Mouse (Mus musculus) right cerebral cortex, postnatal 4 days (tissue): ENCODE results near the gene Hoxb3.

Experiments
- DNase-seq: peaks from one replicate; pipeline ENCODE4 v3.0.0-alpha.2; 2022

Gene Hoxb3

GRCm38 (mm10) chr11:96289293-96289692 is 33.8 kb upstream of the Hoxb3 start:
- DNase-seq: no peak

GRCm38 (mm10) chr11:96289837-96290236 is 33.3 kb upstream of the Hoxb3 start:
- no peak for DNase-seq

GRCm38 (mm10) chr11:96290705-96291355 is 32.3 kb upstream of the Hoxb3 start:
- DNase-seq: no peak

GRCm38 (mm10) chr11:96291681-96292564 is 31.2 kb upstream of the Hoxb3 start, which contains the start of gene Hoxb6:
TSS of gene Hoxb6 (plus strand) at chr11:96292476.
- DNase-seq: no peak

- no peak for DNase-seq
Observed at GRCm38 (mm10) chr11:96292565-96293301, 30.4 kb upstream of the Hoxb3 start.

- no peak for DNase-seq
Observed at GRCm38 (mm10) chr11:96293302-96293921, 29.7 kb upstream of the Hoxb3 start.

- DNase-seq: peak; percentile 69
Observed at GRCm38 (mm10) chr11:96294245-96295091, 28.7 kb upstream of the Hoxb3 start.

- DNase-seq: no peak
Observed at GRCm38 (mm10) chr11:96295092-96295835, 27.9 kb upstream of the Hoxb3 start.

GRCm38 (mm10) chr11:96296997-96297396 is 26.1 kb upstream of the Hoxb3 start:
- no peak for DNase-seq

GRCm38 (mm10) chr11:96297428-96297827 is 25.7 kb upstream of the Hoxb3 start:
- no peak for DNase-seq

- no peak for DNase-seq
Observed at GRCm38 (mm10) chr11:96297968-96298635, 25.0 kb upstream of the Hoxb3 start.

GRCm38 (mm10) chr11:96298895-96299667 is 24.0 kb upstream of the Hoxb3 start:
- no peak for DNase-seq

- no peak for DNase-seq
Observed at GRCm38 (mm10) chr11:96299781-96300180, 23.3 kb upstream of the Hoxb3 start.

GRCm38 (mm10) chr11:96300354-96301063 is 22.6 kb upstream of the Hoxb3 start:
- DNase-seq: no peak

- DNase-seq: no peak
Observed at GRCm38 (mm10) chr11:96301064-96301431, 22.1 kb upstream of the Hoxb3 start.

GRCm38 (mm10) chr11:96301837-96302236 is 21.3 kb upstream of the Hoxb3 start:
- DNase-seq: no peak

GRCm38 (mm10) chr11:96302381-96303150 is 20.6 kb upstream of the Hoxb3 start:
- no peak for DNase-seq
